Mouse (Mus musculus): Measurements from ENCODE around the gene Pon2.
"Not testable (repeated sequence)": the region's sequence is repeated elsewhere in the genome, so short reads cannot be mapped to it uniquely, and the experiment has no call there.

The Pon2 gene

DNA sequence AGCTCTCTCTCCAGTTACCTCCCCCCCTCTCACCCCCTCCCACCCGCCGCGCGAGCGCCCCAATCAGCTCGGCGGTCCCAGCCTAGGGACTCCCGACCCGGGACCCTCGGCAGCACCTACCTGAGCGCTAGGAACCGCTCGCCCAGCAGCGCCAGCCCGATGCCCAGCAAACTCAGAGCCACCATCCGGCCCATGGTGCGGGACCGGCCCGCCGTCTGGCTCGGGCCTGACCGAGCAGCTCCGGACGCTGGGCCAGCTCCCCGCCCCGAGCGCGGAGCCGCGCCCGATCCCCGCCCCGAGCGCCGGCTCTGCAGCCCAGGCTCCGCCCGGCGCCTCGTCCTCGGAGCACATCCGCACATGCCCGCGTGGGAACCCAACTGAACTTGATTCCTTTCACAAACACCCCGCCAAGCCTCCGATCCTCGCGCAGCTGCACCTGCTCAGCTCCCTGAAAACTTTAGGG, at the start of gene Pon2:
Pon2 (minus strand) TSS at position 364 of the 463 bp plus-strand sequence.
- in situ Hi-C loops (cut with MboI), result no loop called here

DNA sequence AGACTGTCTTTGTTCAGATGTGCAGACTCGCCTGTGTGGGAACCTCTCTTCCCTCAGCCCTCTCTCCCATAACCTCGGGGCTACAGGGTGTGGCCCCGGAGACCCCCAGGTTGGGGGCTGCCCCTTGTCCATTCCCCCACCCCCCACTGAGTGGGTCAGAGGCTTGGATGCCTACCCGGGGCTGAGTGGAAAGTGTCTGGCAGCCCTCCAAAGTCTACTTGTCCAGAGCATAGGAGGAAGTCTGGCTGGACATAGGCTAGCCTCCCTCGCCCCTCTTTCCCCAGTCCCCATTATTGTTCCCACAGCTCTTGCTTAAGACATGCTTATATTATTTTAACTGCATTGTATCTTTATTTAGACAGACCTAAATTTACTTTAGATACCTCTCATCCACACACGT, 46.0 kb upstream of the Pon2 start:
- in situ Hi-C loops (cut with MboI), result no loop called here

GRCm38 (mm10) chr6:5339283-5339682, 41.0 kb upstream of the Pon2 start:
- in situ Hi-C loops (cut with MboI), result not testable (repeated sequence)

- in situ Hi-C loops (cut with MboI), result not testable (repeated sequence)
These were observed 40.5 kb upstream of the Pon2 start for GRCm38 (mm10) chr6:5338781-5339180.

DNA sequence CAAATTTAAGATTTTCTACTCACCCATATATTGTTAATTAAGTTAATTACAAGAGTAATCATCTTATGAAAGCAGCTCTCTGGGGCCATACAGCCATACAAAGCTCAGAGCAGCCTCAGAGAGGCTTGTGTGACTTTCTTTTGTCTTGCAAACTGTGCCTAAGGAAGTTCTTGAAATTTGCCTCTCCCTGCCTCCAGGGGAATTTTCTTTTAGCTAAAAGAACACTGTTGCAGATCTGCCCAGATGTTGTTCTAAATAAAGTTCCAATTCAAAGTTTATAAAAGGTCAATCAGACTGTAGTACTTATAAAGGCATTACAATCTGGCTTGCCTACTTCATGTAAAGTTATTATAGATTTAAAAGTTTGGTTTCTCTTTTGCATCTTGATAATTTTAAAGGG, 37.8 kb upstream of the Pon2 start:
- in situ Hi-C loops (cut with MboI), result not testable (repeated sequence)

- in situ Hi-C loops (cut with MboI), result no loop called here
These were observed 35.8 kb upstream of the Pon2 start for GRCm38 (mm10) chr6:5334021-5334420.

DNA sequence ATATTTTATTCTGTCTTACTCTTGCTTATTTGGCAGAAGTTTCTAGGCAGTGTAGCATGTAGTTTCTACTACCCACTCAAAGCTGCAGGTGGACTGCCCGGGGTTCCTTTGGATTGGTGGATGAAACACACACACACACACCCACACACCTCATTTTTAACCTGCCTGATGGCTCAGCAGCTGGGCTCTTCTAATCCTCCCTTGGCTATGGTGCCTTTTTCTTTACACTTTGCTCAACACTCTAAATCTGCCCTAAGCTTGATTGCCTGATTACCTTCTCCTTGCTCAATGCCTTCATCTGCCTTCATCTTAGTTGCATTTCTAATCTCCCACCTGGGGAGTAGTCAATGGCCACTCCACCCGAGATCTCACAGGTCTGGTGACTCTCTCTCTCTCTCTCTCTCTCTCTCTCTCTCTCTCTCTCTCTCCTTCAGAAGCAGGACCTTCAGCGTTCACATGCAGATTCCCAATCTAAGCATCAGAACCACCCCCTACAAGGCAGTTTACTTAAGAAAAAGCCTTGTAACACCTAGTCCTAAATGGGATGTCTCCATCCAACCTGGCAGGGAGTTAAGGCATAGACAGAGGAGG, 34.4 kb upstream of the Pon2 start:
- in situ Hi-C loops (cut with MboI), result no loop called here

- in situ Hi-C loops (cut with MboI), result no loop called here
These were observed 26.9 kb upstream of the Pon2 start for GRCm38 (mm10) chr6:5325122-5325521.

- in situ Hi-C loops (cut with MboI), result not testable (repeated sequence)
These were observed 25.8 kb upstream of the Pon2 start for GRCm38 (mm10) chr6:5324101-5324500.

DNA sequence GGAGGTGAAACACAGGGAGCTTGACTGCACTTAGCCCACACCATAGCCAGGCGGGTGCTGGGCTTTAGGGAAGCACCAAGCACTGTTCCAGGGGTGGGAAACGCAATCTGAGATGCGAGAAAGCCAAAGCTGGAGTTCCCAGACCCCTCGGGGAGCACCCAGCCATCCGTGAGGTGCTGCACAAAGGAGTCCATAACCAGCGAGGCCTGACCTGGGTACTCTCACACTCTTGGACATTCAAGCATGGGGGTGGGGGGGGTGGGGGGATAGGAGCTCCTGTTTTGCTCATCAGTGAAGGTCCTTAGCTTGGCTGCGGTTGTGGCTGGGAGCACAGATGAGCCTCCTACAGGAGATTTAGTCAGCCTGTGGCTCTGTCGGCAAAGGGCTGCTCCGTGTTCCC, 18.4 kb upstream of the Pon2 start:
- in situ Hi-C loops (cut with MboI), result no loop called here

GRCm38 (mm10) chr6:5315053-5315759, 17.0 kb upstream of the Pon2 start:
- in situ Hi-C loops (cut with MboI), result no loop called here

DNA sequence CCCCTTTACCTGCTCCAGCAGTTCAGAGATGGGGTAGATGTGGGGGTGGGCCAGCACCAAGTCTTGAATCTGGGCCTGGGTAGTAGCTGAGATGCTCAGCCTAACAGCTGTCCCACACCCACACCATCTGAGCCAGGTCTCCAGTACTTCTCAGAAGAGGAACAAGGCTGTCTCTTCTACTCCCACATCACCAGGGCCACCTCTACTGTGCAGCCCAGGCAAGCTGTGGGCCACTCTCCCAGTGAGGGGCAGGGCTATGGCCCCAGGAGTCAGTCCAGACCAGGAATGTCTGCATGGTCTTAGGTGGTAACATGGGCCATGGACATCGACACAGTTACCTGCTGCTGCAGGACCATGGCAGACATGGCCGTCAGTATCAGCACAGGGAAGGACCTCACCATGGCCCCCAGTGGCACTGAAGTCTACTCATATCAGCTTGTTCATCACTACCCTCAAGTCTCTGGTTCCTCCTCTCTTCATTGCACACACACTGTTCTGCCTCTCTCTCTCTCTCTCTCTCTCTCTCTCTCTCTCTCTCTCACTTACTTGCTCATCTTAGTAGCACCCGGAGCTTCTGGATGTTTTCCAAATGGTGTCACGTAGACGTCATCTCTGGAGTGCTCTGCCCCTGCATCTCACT, 15.8 kb upstream of the Pon2 start:
- in situ Hi-C loops (cut with MboI), result no loop called here

DNA sequence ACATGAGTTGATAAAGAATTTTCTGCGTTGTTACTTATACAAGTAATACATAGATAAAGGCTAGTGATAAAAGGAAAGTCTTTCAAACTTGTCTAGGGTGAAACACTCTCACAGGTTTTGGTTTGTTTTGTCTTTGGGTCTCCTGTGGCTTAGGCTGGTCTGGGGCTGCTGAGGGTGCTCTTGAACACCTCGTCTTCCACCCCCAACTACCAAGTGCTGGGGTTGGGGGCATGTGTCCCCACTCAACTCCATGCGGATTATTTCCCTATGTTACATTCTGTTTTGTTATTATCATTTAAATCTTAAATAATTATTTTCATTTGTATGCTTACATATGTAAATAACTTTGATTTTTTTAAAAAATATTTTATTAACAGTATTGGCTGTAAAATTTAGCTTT, 12.2 kb upstream of the Pon2 start:
- in situ Hi-C loops (cut with MboI), result no loop called here

GRCm38 (mm10) chr6:5309595-5310197, 11.4 kb upstream of the Pon2 start:
- in situ Hi-C loops (cut with MboI), result no loop called here

- in situ Hi-C loops (cut with MboI), result no loop called here
These were observed 7.7 kb upstream of the Pon2 start for GRCm38 (mm10) chr6:5305926-5306325.

DNA sequence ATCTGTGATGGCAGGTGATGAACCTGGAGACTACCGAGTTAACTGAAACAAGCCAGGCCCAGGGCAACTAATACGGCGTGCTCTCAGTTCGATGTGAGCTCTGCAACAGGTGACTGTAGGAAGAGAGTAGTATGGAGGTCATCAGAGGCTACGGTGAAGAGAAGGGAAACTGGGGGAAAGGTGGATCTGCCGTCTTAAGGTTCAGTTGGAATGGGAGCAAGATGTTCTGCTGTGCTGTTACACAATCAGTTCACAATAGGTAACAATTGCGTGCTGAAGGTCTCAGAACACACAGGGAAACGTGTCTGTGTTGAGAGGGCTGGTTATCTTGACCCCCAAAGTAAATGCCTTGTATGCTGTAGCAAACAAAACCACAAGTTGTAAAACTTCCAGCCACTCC, 6.7 kb upstream of the Pon2 start:
- in situ Hi-C loops (cut with MboI), result no loop called here

- in situ Hi-C loops (cut with MboI), result no loop called here
These were observed 2.4 kb upstream of the Pon2 start for GRCm38 (mm10) chr6:5300629-5301028.

DNA sequence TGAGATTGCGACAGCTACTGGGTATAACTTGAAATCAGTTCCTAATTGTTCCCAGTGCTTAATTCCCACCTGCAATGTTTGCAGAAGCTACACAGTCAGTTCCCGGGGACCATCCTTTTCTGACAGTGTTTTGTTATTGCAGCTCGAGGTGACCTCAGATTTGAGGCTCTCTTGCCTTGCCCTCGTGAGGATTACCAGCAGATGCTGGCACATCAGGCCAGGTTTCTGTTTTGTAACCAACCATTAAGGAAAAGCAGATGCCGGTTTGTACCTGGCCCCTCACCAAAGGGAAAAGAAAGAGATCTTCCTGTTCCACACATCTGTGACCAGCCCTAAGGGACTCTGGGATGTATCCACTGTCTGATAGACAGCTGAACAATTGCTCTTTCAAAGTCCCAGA, 1.3 kb upstream of the Pon2 start:
- in situ Hi-C loops (cut with MboI), result no loop called here

DNA sequence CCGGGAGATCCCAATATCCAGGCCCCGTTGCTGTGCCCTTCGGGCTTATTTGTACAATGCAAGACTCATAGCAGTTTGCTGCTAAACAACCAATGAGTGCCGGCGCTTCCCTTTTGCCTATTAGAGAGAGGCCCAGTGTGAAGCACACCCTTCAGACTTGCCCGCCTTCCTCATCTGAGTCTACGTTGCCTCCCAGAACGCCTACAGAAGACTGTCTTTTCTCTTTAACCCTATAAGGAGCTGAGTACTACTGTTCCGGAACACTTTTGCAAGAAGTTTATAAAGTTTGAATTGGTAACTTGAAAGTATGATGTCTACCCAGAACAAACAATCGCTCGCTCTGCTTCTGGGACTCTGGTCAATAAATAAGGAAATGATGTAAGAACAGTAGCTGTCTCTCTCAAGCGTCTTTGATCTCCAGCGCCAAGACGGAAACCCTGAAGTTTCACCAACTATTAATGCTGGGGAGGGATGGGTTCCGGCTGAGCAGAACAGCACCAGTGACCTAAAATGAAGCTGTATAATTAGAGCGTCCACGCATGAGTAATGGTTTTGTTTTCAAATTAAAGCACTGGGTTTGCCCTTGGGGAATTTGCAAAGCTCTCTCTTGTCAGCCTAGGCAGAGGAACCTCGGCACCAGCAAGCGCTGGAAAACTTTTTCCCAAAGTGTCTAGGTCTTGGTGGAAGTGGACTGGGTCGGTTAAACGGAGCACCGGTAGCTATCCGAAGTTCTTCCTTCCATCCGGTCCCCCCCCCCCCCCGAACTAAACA, 749 bp downstream of the Pon2 start:
- in situ Hi-C loops (cut with MboI), result no loop called here

DNA sequence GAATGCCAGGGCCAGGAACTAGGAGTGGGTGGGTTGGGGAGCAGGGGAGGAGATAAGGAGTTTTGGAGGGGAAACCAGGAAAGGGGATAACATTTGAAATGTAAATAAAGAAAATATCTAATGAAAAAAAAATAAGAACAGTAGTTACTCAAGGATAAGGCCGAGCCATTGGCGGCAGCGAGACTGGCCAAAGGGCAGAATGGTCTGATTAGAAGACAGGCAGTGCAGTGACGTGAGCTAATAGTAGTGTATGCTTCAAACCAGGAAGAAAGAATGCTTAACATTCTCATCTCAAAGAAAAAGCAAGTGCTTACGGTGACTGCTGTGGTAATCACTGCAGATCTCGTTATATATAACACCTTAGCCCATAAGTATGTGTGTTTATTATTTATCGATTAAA, 2.2 kb downstream of the Pon2 start:
- in situ Hi-C loops (cut with MboI), result no loop called here

- in situ Hi-C loops (cut with MboI), result no loop called here
These were observed 3.4 kb downstream of the Pon2 start for GRCm38 (mm10) chr6:5294659-5295449.

Data from mature B cell (primary cell).